Mouse (Mus musculus) heart, embryonic 15.5 days (tissue): ENCODE data around the gene Pdcd1lg2. TPM values are rescaled to one million over a fixed set of nuclear protein-coding genes. Genes with fewer than 3 reads are reported as not detected.

Experiments
- ATAC-seq: fragments of 200-750 bp; cut with Nextera tagmentation; replicated peaks from 2 replicates; pipeline ENCODE4 v1.8.0; 2017; ENCODE audit warnings: low read depth, moderate TSS enrichment; ENCODE audit not compliant: insufficient number of reproducible peaks, insufficient read depth, low FRiP score
- H3K27ac ChIP-seq: fragments of 300-500 bp; sonication (generic); 2 replicates; pipeline ENCODE4 v1.5.1; 2015; ENCODE audit warnings: mild to moderate bottlenecking, inconsistent platforms
- H3K27me3 ChIP-seq: fragments of 300-500 bp; sonication (generic); 2 replicates; pipeline ENCODE4 v1.6.1; 2015; ENCODE audit warnings: inconsistent platforms
- H3K36me3 ChIP-seq: fragments of 300-500 bp; sonication (generic); 2 replicates; pipeline ENCODE4 v1.6.1; 2015; ENCODE audit warnings: mild to moderate bottlenecking, inconsistent platforms
- H3K4me1 ChIP-seq: fragments of 300-500 bp; sonication (generic); replicated peaks from 2 replicates; pipeline ENCODE4 v1.6.1; 2015; ENCODE audit warnings: inconsistent platforms
- H3K4me2 ChIP-seq: fragments of 300-500 bp; sonication (generic); 2 replicates; pipeline ENCODE4 v1.6.1; 2015; ENCODE audit warnings: inconsistent platforms, mild to moderate bottlenecking, moderate library complexity
- H3K4me3 ChIP-seq: fragments of 300-500 bp; sonication (generic); 2 replicates; pipeline ENCODE4 v1.5.1; 2015; ENCODE audit warnings: mild to moderate bottlenecking, inconsistent platforms
- H3K9ac ChIP-seq: fragments of 300-500 bp; sonication (generic); 2 replicates; pipeline ENCODE4 v1.6.1; 2015; ENCODE audit warnings: mild to moderate bottlenecking, inconsistent platforms
- H3K9me3 ChIP-seq: fragments of 300-500 bp; sonication (generic); replicated peaks from 2 replicates; pipeline ENCODE4 v1.6.1; 2016; ENCODE audit warnings: inconsistent platforms
- WGBS: fragments of 180-500 bp; shearing (Covaris S2); methylation state at CpG from one replicate; pipeline ENCODE4 v1.1.7; 2015; ENCODE audit warnings: mixed read lengths; 5-methylcytosine and 5-hydroxymethylcytosine counted together
- polyA plus RNA-seq: library from polyadenylated mRNA; unstranded; fragments of >200 nt; fragmentation: Nextera tagmentation; extraction: Ambion mirVana; gene quantifications from 2 replicates; pipeline ENCODE4 v1.2.1, GENCODE M21; 2015

Gene Pdcd1lg2
- polyA plus RNA-seq, 1 experiment from 2014 or later, result not detected

- no peaks in the 10 kb centered on the region for H3K9me3 ChIP-seq
- H3K4me1 ChIP-seq, result peaks cover 28% of the 10 kb centered on the region
- no peaks in the 10 kb centered on the region for H3K27me3 ChIP-seq
- H3K4me2 ChIP-seq, result no peak overlapping the region
- H3K27ac ChIP-seq, result no peak overlapping the region
- no peaks in the 10 kb centered on the region for H3K36me3 ChIP-seq
- H3K9ac ChIP-seq, result no peak overlapping the region
- 48% methylated on average over 2 of the region's 2 CpGs for WGBS
- no peak for ATAC-seq
- H3K4me3 ChIP-seq, result no peak overlapping the region
Measured at GRCm38 (mm10) chr19:29474803-29475202, 64.1 kb downstream of the Pdcd1lg2 start.

GRCm38 (mm10) chr19:29475210-29475620 is 64.5 kb downstream of the Pdcd1lg2 start:
- ATAC-seq, result no peak
- WGBS, result 68% methylated on average over 4 of the region's 4 CpGs

GRCm38 (mm10) chr19:29478598-29478997 is 67.9 kb downstream of the Pdcd1lg2 start:
- no peak overlapping the region for H3K4me3 ChIP-seq
- ATAC-seq, result no peak
- no peak overlapping the region for H3K27ac ChIP-seq
- no peaks in the 10 kb centered on the region for H3K36me3 ChIP-seq
- H3K27me3 ChIP-seq, result no peaks in the 10 kb centered on the region
- 15% methylated on average over 4 of the region's 4 CpGs for WGBS
- H3K4me2 ChIP-seq, result no peak overlapping the region
- H3K9me3 ChIP-seq, result no peaks in the 10 kb centered on the region
- no peaks in the 10 kb centered on the region for H3K4me1 ChIP-seq
- H3K9ac ChIP-seq, result no peak overlapping the region

More at GRCm38 (mm10) chr19:29475210-29475620, 64.5 kb downstream of the Pdcd1lg2 start:
- Histone ChIP-seq H3K4me3 (no peak overlapping the region), H3K9ac (no peak overlapping the region), H3K9me3 (no peaks in the 10 kb centered on the region), H3K4me2 (no peak overlapping the region), H3K27ac (no peak overlapping the region), H3K4me1 (peaks cover 24% of the 10 kb centered on the region), H3K27me3 (no peaks in the 10 kb centered on the region), H3K36me3 (no peaks in the 10 kb centered on the region)

- Histone ChIP-seq H3K4me2 (no peak overlapping the region), H3K4me1 (no peaks in the 10 kb centered on the region), H3K36me3 (no peaks in the 10 kb centered on the region), H3K9me3 (no peaks in the 10 kb centered on the region), H3K9ac (no peak overlapping the region), H3K4me3 (no peak overlapping the region), H3K27ac (no peak overlapping the region), H3K27me3 (no peaks in the 10 kb centered on the region)
- ATAC-seq, result no peak
- WGBS, result 70% methylated on average over 6 of the region's 6 CpGs
Measured at GRCm38 (mm10) chr19:29481578-29481977, 70.9 kb downstream of the Pdcd1lg2 start.

GRCm38 (mm10) chr19:29482148-29482547 is 71.4 kb downstream of the Pdcd1lg2 start:
- Histone ChIP-seq H3K4me1 (no peaks in the 10 kb centered on the region), H3K4me2 (no peak overlapping the region), H3K36me3 (no peaks in the 10 kb centered on the region), H3K27me3 (no peaks in the 10 kb centered on the region), H3K9me3 (no peaks in the 10 kb centered on the region), H3K27ac (no peak overlapping the region), H3K4me3 (no peak overlapping the region), H3K9ac (no peak overlapping the region)
- 86% methylated on average over 5 of the region's 5 CpGs for WGBS
- no peak for ATAC-seq

- no peak overlapping the region for H3K4me3 ChIP-seq
- no peak overlapping the region for H3K9ac ChIP-seq
- no peaks in the 10 kb centered on the region for H3K4me1 ChIP-seq
- no peaks in the 10 kb centered on the region for H3K9me3 ChIP-seq
- no peaks in the 10 kb centered on the region for H3K27me3 ChIP-seq
- ATAC-seq, result no peak
- no peak overlapping the region for H3K27ac ChIP-seq
- no peaks in the 10 kb centered on the region for H3K36me3 ChIP-seq
- 54% methylated on average over 3 of the region's 3 CpGs for WGBS
- no peak overlapping the region for H3K4me2 ChIP-seq
Measured at GRCm38 (mm10) chr19:29482637-29483036, 71.9 kb downstream of the Pdcd1lg2 start.

- H3K4me1 ChIP-seq, result no peaks in the 10 kb centered on the region; the same call in 1 of the 2 replicates
- WGBS, result 75% methylated on average over 2 of the region's 2 CpGs
- H3K4me3 ChIP-seq, result no peak overlapping the region
- H3K27ac ChIP-seq, result no peak overlapping the region
- no peaks in the 10 kb centered on the region for H3K27me3 ChIP-seq
- H3K4me2 ChIP-seq, result no peak overlapping the region
- H3K36me3 ChIP-seq, result no peaks in the 10 kb centered on the region
- no peaks in the 10 kb centered on the region for H3K9me3 ChIP-seq
- H3K9ac ChIP-seq, result no peak overlapping the region
- ATAC-seq, result no peak
Measured at GRCm38 (mm10) chr19:29483386-29483785, 72.7 kb downstream of the Pdcd1lg2 start.

- no peaks in the 10 kb centered on the region for H3K9me3 ChIP-seq
- no peaks in the 10 kb centered on the region for H3K27me3 ChIP-seq
- WGBS, result 59% methylated on average over 2 of the region's 2 CpGs
- no peaks in the 10 kb centered on the region; the same call in 1 of the 2 replicates for H3K4me1 ChIP-seq
- H3K4me2 ChIP-seq, result no peak overlapping the region
- H3K4me3 ChIP-seq, result no peak overlapping the region
- H3K36me3 ChIP-seq, result no peaks in the 10 kb centered on the region
- no peak overlapping the region for H3K27ac ChIP-seq
- ATAC-seq, result no peak
- no peak overlapping the region for H3K9ac ChIP-seq
Measured at GRCm38 (mm10) chr19:29484537-29484936, 73.8 kb downstream of the Pdcd1lg2 start.

GRCm38 (mm10) chr19:29485257-29485948 is 74.7 kb downstream of the Pdcd1lg2 start:
- ATAC-seq, result no peak
- Histone ChIP-seq H3K4me1 (no peaks in the 10 kb centered on the region; the same call in 1 of the 2 replicates), H3K36me3 (no peaks in the 10 kb centered on the region), H3K4me2 (no peak overlapping the region), H3K9me3 (no peaks in the 10 kb centered on the region), H3K27ac (no peak overlapping the region), H3K9ac (no peak overlapping the region), H3K27me3 (no peaks in the 10 kb centered on the region), H3K4me3 (no peak overlapping the region)
- WGBS, result 82% methylated on average over 3 of the region's 3 CpGs

- ATAC-seq, result no peak
- Histone ChIP-seq H3K27ac (no peak overlapping the region), H3K4me3 (no peak overlapping the region), H3K9ac (no peak overlapping the region), H3K4me1 (no peaks in the 10 kb centered on the region; the same call in 1 of the 2 replicates), H3K36me3 (no peaks in the 10 kb centered on the region), H3K9me3 (no peaks in the 10 kb centered on the region), H3K4me2 (no peak overlapping the region), H3K27me3 (no peaks in the 10 kb centered on the region)
- WGBS, result 79% methylated on average over 7 of the region's 7 CpGs
Measured at GRCm38 (mm10) chr19:29486545-29487206, 76.0 kb downstream of the Pdcd1lg2 start.

- whole genome bisulfite sequencing, result 82% methylated on average over 14 of the region's 14 CpGs
- Histone ChIP-seq H3K27ac (no peak overlapping the region), H3K36me3 (no peaks in the 10 kb centered on the region), H3K4me2 (no peak overlapping the region), H3K4me1 (no peaks in the 10 kb centered on the region; the same call in 1 of the 2 replicates), H3K27me3 (no peaks in the 10 kb centered on the region), H3K4me3 (no peak overlapping the region), H3K9ac (no peak overlapping the region), H3K9me3 (no peaks in the 10 kb centered on the region)
- ATAC-seq, result no peak
Measured at GRCm38 (mm10) chr19:29487326-29488072, 76.8 kb downstream of the Pdcd1lg2 start.
